Mouse (Mus musculus): ENCODE measurements around the gene Vat1l.

- no peak for TF ChIP-seq POLR2A (IDR thresholded peaks at IDR 0.05; ENCODE audit: extremely low read depth, insufficient read depth, low read length)
- no peak for TF ChIP-seq CTCF (IDR thresholded peaks at IDR 0.05; ENCODE audit: extremely low read depth, insufficient read depth, low read length)
Measured at GRCm38 (mm10) chr8:114251321-114252065, 46.1 kb downstream of the Vat1l start.
